Mouse (Mus musculus): Measurements from ENCODE around the gene Shroom4.

DNA sequence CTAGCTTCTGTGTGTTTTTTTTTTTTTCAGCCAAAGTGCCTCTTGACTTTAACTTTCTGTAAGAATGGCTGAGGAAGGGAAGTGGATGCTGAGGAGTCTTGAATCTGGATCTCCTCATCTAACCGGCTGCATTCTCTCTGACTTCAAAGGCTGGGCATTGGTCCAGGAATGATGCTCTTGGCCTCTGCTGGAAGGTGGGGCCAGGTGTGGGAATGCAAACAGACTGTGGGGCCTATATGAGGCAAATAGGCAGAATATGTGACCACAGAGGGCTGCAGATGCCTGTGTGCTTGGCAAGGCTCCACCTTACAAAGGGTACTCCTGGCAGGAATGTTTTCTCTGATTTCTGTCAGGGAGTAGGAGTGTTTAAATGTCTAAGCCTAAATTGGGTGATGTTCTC is 46.8 kb downstream of the Shroom4 start:
- TF ChIP-seq CTCF (IDR thresholded peaks at IDR 0.05; ENCODE audit: low read depth, low read length) (no peak), POLR2A (IDR thresholded peaks at IDR 0.05; ENCODE audit: insufficient read depth, low read length) (no peak), EP300 (IDR thresholded peaks at IDR 0.05; ENCODE audit: insufficient read depth, low read depth, low read length) (no peak)

Data from ES-Bruce4 (cell line).